In the genomic region with DNA sequence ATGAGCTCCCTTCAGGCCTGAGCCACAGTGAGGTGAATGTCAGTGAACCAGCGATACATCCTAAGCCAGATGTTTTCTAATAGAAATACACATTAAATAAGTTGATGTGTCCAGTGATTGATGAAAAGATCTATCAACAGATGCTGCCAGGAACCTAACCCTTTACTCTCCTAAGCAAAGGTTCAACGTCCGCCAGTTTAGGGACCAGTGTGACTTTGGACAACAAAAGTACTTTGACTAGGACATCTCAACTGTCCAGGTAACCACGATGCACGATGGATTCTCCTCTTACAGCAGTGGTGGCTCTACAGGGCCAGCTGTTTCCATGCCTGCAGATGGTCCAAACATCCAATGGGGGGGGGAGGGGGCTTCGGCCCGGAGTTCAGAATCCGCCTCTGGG, we compare ENCODE assay signal across 18 mouse cellular contexts.
"Had no signal": no experiment of that assay in that cellular context is flagged by ENCODE, and none has a peak within 500 bp of the region (broad histone marks: within the 10 kb centered on the region; RNA-seq: fewer than 3 reads in every experiment).

No protein-coding gene starts in this region.

- H3K4me3 ChIP-seq: midbrain, embryonic 10.5 days; midbrain, embryonic 12.5 days; myocyte; neural tube, embryonic 13.5 days; neural tube, embryonic 15.5 days had no signal

- H3K4me2 ChIP-seq: lung, embryonic 14.5 days; midbrain, embryonic 12.5 days; neural tube, embryonic 13.5 days; neural tube, embryonic 15.5 days had no signal

- ATAC-seq: midbrain, embryonic 16.5 days had no signal

- H3K9me3 ChIP-seq: midbrain, embryonic 10.5 days; midbrain, embryonic 12.5 days; neural tube, embryonic 13.5 days; neural tube, embryonic 15.5 days had no signal

- DNase-seq: lung, embryonic 14.5 days; lung, postnatal 10 days; lung, postnatal 4 days; midbrain, embryonic 14.5 days; retina, postnatal 1 day; right cerebral cortex, adult 18-20 months; right cerebral cortex, postnatal 25 days; right cerebral cortex, postnatal 4 days; spleen, adult 18-20 months; thymus, adult 18-20 months; thymus, postnatal 14 days; thymus, postnatal 36 days had no signal

- H3K27me3 ChIP-seq: neural tube, embryonic 13.5 days; neural tube, embryonic 15.5 days had no signal

- H3K27ac ChIP-seq: midbrain, embryonic 10.5 days; midbrain, embryonic 12.5 days; neural tube, embryonic 13.5 days; neural tube, embryonic 15.5 days had no signal

- H3K9ac ChIP-seq: lung, embryonic 14.5 days; midbrain, embryonic 12.5 days; neural tube, embryonic 13.5 days; neural tube, embryonic 15.5 days had no signal

- H3K36me3 ChIP-seq: midbrain, embryonic 12.5 days; neural tube, embryonic 15.5 days had no signal
